Mouse (Mus musculus) urinary bladder, postnatal 10 days (tissue): ENCODE measurements around the gene Dhrs9.
"Not testable (repeated sequence)": the region's sequence is repeated elsewhere in the genome, so short reads cannot be mapped to it uniquely, and the experiment has no call there.

ENCODE experiments used
- DNase-seq: peaks from one replicate; pipeline ENCODE4 v3.0.0; 2022; ENCODE audit warnings: low spot score

The Dhrs9 gene

DNA sequence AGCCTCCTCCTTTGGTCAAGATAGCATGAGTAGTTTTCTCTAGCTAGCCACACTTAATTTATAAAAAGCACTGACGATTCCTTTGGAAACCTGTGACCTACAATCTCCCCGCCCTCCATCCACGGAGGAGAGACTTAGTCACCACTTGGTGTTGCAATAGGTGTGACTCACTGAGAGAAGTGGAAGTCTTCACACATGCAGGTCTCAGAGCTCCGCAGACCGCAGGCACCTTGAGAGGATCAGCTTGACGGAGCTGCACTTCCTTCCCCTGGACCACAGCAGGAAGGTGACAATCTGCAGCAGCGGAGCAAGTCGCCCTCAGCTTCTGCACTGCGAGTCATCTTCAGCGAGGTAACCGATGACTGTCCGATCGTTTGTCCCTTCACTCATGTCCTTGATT lies at the start of gene Dhrs9:
Gene Dhrs9 (plus strand): TSS at position 165 of the 400 bp plus-strand sequence.
- DNase-seq, result no peak

DNA sequence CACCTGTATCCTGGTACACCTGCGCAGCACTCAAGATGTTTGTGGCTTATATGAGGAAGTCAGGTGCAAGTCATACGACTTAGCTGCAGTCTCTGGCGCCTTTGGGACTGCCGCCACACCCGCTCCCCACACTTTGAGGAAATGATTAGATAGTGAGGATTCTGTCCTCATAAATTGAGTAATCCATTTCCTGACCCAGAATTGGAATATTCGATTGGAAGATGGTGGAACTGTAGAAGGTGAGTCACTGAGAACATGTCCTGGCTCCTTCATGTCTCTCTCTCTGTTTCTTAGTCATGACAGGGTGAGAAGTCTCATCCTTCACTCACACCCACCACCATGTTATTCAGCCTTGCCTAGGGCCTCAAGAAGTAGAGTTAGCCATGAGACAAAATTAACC lies 48.7 kb upstream of the Dhrs9 start:
- DNase-seq, result not testable (repeated sequence)

- no peak for DNase-seq
Measured at GRCm38 (mm10) chr2:69341506-69341905, 38.7 kb upstream of the Dhrs9 start.

- DNase-seq, result no peak
Measured at GRCm38 (mm10) chr2:69342496-69343221, 37.6 kb upstream of the Dhrs9 start, which contains the start of gene Abcb11. Gene Abcb11 (minus strand): TSS chr2:69342616.

DNA sequence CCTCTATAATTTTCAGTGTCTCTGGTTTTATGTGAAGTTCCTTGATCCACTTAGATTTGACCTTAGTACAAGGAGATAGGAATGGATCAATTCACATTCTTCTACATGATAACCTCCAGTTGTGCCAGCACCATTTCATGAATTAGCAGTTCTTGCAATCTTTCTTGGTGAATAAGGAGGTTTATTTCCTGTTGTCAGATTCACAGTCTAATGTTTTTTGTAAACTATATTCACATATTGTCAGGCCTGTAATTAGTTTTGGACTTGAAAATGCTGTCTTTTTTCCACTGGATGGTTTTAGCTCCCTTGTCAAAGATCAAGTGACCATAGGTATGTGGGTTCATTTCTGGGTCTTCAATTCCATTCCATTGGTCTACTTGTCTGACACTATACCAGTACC lies 24.8 kb upstream of the Dhrs9 start:
- DNase-seq, result not testable (repeated sequence)

GRCm38 (mm10) chr2:69364831-69365230 lies 15.4 kb upstream of the Dhrs9 start:
- DNase-seq, result no peak

DNA sequence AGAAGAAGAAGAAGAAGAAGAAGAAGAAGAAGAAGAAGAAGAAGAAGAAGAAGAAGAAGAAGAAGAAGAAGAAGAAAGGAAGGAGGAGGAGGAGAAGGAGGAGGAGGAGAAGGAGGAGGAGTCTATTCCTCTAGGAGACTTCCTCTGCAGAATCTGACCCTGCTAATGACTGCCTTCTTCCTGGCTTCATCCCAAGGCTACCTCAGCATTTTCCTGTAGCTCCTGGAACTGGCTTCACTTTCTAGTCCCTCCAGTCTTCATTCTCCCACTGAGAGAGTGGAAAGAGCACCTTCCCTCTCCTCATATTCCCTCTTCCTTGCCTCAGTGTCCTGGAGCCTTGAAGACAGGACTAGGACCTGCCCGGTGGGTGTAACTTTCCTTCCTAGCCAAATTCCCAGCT lies 15.0 kb upstream of the Dhrs9 start:
- no peak for DNase-seq

- no peak for DNase-seq
Measured at GRCm38 (mm10) chr2:69376780-69377179, 3.5 kb upstream of the Dhrs9 start.

DNA sequence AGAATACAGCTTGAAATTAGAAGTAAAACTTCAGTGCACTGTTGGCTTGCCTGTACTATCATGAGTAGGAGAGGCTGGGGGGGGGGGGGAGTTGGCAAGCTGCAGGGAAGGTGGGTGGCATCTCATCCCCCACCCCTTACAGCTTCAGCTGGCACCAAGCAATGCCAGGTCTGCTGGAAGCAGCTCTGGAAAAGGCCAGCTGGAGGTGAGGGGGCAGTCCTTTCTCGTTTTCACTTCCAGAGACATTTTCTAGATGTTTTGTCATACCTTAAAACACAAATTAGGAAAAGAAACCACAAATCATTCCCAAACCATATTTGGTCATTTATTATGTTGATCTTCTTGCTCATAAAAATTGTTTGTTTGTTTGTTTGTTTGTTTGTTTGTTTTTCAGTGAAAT lies 444 bp upstream of the Dhrs9 start:
- no peak for DNase-seq

GRCm38 (mm10) chr2:69381740-69382139 lies 1.5 kb downstream of the Dhrs9 start:
- DNase-seq, result no peak

DNA sequence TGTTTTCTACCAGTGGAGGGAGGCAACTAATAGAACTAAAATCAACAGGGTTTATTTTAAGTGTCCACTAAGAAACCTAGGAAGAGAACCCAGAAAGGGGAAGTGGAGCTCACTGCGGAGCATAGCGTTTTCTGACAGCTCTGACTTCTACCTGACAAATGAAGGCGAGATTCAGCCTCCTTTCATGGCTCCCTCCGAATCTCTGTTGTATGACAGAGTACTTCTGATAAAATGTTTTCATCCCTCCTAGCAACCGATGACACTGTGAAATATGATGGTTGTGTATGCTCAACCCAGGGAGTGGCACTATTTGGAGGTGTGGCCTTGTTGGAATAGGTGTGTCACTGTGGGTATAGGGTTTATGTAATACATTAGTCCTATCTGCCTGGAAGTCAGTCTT lies 2.6 kb downstream of the Dhrs9 start:
- no peak for DNase-seq

GRCm38 (mm10) chr2:69386118-69386871 lies 6.0 kb downstream of the Dhrs9 start:
- DNase-seq, result no peak

- no peak for DNase-seq
Measured at GRCm38 (mm10) chr2:69393947-69394346, 13.7 kb downstream of the Dhrs9 start.

DNA sequence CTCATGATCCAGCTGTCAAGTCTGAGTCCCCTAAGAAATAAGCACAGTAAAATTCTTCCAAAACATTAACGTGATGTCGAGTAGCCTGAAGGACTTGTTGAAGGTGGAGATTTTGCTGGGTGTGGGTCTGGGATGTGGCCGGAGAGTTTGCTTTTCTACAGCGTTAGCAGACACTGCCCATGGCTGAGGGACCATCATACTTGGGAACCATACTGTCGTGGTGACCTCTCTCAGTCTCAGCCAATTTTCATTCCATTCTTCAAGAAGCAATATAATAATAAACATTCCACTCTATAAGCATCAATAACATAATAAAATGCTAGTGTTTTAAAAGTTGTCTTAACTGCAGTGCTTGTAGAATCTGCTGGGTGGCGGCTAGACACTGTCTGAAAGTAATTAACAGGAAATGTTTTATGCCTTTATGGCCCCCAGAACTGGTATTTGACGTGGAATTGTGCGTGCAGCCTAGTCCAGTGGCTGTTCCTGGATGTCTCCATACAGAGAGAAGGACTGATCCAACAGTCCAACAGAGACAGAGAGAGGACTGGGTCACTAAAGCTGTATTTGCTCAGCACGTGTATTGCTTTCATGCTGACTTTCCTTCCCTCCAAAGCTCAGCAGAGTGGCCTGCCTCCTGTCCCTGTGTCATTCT lies 15.5 kb downstream of the Dhrs9 start:
- DNase-seq, result no peak

GRCm38 (mm10) chr2:69396760-69397435 lies 16.7 kb downstream of the Dhrs9 start:
- no peak for DNase-seq

GRCm38 (mm10) chr2:69400866-69401604 lies 20.8 kb downstream of the Dhrs9 start:
- no peak for DNase-seq

DNA sequence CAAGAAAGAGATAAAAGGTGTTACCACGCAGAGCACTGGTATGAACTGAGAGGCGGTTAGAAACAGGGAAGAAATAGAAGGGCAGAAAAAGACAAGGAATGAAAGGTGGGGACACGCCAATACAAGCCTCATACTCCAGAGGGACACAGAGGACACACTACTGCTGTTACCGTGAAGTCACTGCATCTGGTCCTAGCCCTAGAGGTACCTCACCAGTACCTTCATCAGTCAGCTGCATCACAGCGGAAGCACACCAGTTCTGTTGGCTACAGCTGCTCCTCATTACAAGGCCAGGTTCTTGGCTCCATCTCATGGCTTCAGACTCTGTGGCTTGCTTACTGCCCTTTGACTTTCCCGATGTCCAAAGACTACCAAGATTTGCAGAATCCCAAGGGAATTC lies 21.6 kb downstream of the Dhrs9 start:
- no peak for DNase-seq

DNA sequence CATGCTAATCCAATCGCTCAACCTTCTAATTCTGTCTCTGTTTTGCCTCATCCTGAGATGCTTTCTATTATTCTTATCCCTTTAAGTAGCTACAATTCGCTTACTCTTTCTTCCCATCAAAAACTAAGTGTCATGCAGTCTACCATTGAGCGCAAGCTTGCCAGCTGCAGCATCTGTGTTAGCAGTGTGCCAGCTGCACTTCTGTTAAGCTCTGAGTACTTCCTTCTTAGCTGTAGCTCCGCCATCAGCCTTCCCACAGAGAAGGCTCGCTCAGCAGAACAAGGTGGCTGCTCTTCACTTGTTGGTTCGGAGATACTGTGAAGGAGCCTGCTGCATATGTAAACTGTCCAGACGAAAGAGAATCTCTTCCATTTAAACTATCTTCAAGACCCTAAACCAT lies 22.1 kb downstream of the Dhrs9 start:
- DNase-seq, result no peak

DNA sequence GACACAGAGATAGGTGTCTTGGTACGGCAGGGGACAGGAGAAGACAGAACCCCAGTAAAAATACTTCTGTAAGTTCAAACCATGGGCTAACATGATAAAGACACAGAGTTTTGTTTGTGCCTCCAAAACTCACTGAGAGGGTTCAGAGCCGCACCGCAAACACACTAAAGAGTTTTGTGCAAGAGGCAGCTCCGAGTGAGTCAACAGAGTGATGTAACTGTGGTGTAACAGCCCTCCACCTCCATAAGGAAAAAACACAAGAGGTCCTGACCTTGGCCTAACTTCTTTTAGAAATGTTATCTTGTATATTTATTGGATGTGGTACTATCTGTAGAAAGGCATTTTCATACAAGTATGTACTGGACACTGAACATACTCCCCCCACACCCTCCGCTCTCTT lies 25.4 kb downstream of the Dhrs9 start:
- no peak for DNase-seq

- no peak for DNase-seq
Measured at GRCm38 (mm10) chr2:69414539-69414938, 34.3 kb downstream of the Dhrs9 start.

DNA sequence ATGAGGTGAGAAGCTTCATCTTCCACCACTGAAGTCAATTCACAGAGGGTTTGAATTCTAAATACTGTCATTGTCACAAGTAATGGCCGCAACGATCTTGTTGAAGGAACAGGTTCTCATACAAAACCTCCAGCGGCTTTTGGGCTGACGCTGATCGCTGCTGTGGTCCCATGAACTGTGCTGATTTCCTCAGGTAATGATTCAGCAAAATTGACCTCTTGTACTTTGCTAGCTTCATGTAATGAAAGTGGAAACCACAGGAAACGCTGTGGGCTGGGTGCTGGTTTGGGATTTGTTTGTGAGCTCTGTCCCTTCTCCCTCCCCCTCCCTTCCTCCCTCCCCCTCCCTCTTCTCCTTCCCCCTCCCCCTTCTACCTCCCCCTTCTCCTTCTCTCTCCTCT lies 34.8 kb downstream of the Dhrs9 start:
- DNase-seq, result no peak
